Mouse (Mus musculus): Measurements from ENCODE around the gene Palm3.
"Not testable (repeated sequence)": the region's sequence is repeated elsewhere in the genome, so short reads cannot be mapped to it uniquely, and the experiment has no call there.

Palm3 gene

DNA sequence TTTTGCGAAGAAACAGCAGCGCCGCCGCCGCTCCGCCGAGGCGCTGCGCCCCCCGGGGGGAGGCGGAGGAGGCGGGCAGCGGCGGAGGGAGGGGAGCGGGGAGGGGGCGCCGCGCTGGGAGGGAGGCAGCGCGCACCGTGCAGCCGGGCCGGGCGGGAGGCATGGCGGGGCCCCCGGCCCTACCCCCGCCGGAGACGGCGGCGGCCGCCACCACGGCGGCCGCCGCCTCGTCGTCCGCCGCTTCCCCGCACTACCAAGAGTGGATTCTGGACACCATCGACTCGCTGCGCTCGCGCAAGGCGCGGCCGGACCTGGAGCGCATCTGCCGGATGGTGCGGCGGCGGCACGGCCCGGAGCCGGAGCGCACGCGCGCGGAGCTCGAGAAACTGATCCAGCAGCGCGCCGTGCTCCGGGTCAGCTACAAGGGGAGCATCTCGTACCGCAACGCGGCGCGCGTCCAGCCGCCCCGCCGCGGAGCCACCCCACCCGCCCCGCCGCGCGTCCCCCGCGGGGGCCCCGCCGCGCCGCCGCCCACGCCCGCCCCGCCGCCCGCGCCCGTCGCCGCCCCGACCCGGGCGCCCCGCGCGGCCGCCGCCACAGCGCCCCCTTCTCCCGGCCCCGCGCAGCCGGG lies 23.6 kb upstream of the Palm3 start, which contains the start of gene Samd1:
Samd1 (plus strand) TSS at position 162 of the 631 bp plus-strand sequence.
- peak; percentile 66 for DNase-seq (ENCODE audit: low read depth)

DNA sequence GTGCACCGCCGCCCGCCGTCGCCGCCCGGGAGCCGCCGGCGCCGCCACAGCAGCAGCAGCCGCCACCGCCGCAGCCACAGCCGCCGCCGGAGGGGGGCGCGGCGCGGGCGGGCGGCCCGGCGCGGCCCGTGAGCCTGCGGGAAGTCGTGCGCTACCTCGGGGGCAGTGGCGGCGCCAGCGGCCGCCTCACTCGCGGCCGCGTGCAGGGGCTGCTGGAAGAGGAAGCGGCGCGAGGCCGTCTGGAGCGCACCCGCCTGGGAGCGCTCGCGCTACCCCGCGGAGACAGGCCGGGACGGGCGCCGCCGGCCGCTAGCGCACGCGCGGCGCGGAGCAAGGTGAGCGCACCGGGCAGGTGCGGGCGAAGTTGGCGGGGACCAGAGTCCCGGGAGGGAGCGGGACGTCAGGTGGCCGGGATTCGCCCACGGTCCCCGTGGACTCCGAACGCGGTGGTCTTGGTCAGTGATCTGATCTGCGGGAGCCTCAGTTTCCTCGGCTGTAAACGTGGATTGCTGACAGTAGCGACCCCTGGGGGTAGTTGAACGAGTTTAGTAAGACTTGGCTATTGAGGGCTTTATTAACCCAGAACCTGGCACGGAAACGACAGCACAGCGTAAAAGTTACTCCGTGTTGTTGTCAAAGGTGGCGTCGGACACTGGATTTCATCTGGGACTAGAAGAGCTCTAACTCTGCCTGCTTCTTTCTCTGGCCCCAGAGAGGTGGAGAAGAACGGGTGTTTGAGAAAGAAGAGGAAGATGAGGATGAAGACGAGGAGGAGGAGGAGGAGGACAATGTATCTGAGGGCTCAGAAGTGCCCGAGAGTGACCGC lies 22.8 kb upstream of the Palm3 start:
- peak; percentile 87 for DNase-seq (ENCODE audit: low read depth)

DNA sequence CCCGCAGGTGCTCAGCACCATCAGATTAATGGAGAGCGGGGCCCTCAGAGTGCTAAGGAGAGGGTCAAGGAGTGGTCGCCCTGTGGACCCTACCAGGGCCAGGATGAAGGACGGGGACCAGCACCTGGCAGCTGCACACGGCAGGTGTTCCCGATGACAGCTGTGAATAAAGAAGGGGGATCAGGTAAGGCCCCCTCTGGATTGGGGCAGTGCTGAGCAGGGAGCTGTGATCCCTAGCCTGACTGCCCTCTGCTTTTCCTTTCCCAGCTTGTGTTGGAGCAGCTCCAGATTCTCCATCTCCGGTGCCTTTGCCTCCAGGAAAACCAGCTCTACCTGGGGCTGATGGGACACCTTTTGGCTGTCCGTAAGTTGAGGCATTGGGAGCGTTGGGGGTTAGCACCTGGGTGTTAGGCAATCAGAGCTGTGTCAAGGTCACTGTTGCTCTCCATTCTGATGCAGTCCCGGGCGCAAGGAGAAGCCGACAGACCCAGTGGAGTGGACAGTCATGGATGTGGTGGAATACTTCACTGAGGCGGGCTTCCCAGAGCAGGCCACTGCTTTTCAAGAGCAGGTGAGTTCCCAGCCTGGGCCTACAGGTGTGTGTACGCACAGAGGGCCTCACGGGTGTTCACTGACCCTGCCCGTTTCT lies 22.1 kb upstream of the Palm3 start:
- DNase-seq (ENCODE audit: low read depth), result no peak

DNA sequence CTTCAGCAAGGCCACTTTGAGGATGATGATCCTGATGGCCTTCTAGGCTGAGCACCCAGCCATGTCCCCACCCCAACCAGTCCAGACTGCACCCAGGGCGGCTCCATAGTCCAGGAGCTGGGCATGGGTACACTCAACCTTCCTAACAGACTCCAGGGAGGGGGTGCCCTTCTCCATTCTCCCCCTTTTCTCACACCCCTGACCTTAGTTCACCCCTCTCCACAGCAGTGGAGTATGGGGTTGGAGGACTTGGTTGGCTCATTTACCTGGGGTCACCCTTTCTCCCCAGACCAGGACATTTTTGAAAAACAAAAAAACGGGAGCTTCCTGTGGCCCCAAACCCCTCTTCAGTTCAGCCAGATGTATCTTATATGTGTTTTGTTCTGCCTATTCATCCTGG lies 21.4 kb upstream of the Palm3 start:
- DNase-seq (ENCODE audit: low read depth), result no peak

DNA sequence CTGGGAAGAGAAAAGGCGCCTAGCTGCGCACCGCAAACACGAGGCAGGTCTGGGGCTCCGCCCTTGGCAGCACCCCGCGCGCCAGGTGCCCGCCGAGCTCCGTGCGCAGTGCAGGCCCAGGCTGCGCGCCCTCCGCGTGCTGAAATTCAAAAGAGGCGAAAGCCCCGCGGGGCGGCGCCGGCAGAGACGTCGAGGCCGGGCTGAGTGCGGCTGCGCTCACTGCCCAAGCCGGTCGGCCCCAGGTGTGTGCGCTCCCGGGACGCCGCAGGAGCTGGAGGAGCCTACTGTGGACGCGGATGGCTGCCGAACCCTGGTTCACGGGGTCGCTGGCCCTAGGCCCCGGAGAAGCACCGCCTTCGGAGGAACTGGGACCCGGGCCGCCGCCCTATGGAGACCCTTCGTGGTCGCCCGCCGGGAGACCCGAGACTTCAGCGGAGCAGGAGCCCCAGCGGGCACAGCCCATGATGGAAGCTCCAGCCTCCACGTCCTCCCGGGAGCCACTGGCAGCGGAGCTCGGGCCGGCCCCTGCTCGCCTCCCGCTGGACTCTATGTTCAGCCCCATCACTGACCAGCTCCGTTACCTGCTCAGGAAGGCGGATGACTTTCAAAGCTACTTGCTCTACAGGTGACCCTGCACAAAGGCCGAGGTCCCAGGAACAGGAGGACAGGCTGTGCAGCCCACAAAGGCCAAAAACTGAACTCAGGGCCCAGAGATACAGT lies 19.8 kb upstream of the Palm3 start, which contains the start of gene 1700067K01Rik:
1700067K01Rik (plus strand) TSS at position 222 of the 720 bp plus-strand sequence.
- no peak for DNase-seq (ENCODE audit: low read depth)

DNA sequence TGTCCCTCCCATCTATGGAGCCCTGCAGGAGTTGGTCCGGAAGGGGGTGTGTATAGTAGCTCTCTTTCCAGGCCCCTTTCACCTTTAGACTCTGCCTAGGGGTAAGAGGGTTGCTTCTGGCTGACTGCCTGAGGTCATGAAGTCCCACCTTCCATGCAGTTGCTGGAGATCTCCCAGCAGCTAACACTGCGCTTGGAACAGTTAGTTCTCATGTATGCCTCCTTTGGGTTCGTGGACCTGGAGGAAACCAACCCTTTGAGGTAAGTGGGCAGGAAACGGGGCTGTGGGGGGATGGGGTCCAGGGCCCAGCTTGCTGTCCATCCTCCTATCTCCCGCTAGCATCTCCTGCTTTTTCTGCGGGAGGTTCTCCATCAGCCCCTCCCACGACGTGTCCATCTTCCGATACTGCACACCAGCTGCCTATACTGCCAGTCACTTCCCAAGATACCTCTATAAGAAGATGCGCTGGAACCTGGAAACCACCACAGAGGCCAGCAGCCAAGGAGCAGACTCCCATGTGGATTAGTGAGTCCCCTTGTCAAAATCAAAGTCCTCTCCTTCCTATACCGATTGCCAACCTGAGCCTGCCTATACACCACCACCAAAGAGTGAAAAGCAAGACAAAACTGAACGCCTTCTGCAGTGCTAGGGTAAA lies 18.2 kb upstream of the Palm3 start:
- DNase-seq (ENCODE audit: low read depth), result no peak

DNA sequence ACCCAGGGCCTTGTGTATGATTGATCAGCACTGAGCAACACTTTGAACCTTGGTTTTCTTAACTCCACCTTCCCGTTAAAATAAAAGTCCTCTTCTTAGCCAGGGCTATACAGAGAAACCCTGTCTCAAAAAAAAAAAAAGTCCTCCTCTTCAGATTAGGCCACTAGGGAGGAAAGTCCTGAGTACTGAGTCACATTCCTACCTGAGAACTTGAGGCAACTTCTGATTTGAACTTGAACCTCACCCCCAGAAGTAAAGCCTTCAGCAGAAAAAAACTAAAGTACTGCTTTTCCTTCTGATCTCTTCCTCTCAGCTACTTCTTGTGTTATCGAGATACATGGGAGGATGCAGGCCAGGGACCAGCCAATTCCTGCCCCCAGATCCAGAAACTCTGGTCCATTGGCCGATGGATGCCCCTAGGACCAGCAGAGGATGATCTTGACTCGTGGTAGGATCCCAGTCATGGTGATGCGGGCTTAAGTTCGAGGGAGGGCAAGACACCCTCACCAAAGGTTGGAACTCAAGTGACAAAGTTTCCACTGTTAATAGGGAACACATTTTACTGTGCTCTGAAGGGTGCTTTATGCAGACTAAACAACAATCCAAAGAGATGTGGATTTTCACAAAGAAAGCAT lies 17.5 kb upstream of the Palm3 start:
- no peak for DNase-seq (ENCODE audit: low read depth)

DNA sequence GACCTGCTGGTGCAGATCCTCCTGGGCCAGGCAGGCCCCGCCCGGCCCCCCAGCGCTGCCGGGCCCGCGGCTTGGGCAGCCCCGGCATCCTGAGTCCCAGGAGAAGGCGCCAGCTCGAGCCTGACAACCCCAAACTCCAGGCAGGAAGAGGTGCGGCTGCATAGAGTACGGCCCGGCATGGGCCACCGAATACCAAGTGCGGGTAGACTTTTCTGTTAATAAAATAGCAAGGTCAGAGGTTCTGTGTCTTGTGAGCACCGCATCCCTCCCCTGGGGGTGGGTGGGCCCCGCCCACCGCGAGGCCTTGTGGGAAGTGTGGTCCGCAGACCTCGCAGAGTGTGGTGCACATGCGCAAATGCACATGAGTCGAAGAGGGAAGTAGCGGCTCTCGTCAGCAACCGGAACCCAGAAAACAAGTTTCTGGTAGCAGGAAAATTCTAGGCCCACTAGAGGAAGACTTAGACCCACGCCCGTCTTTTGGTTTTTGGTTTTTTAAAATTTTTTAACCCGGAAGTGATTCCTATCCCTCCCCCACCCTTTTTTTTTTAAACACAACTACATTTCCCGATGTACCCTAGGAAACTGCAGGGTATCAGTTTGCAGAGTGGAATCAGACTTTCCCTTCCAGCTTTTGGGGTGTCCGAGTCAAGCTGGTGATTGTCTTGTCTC lies 16.6 kb upstream of the Palm3 start:
- DNase-seq (ENCODE audit: low read depth), result peak; percentile 98

DNA sequence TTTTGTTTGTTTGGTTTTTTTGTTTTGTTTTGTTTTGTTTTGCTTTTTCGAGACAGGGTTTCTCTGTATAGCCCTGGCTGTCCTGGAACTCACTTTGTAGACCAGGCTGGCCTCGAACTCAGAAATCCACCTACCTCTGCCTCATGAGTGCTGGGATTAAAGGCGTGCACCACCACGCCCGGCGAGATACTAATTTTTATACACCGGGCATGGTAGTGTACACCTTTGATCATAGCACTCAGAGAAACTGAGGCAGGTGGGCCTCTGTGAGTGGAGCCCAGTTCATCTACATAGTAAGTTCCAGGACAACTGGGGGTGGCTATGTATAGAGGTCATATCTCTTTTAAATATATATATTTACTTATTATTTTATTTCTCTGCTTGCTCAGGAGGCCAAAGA lies 15.8 kb upstream of the Palm3 start:
- DNase-seq (ENCODE audit: low read depth), result not testable (repeated sequence)

DNA sequence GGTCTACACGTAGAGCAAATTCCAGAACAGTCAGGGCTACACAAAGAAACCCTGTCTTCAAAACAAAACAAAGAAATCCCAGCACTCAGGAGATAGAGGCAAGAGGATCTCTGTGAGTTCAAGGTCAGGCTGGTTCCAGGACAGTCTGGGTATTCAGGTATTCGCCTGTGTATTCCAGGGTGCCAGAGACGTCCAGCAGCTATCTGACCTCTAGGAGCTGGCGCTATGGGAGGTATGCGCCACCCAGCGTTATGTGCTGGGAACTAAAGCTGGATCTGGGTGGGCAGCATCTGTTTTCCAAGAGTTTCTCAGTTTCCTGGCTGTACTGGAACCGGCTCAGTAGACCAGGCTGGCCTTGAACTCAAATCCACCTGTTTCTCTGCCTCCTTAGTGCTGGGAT lies 12.9 kb upstream of the Palm3 start:
- no peak for DNase-seq (ENCODE audit: low read depth)

DNA sequence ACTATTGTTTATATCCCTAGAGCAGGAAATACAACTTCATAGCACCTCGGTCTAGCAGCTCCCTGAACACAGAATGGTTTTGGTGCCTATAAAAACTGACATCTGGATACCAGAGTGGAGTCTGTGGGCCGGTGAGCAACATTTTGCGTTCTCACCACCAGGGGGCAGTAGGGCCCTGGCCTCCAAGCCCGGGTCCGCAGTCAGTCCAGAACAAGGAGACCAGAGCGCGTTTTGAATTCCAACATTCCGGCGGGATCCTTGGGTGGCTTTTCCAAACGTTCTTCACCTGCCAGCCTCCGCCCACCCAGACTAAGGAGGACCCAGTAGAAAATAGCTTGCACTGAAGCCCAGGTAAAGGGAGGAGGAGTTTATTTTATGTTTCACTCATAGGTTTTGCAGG lies 11.4 kb upstream of the Palm3 start:
- DNase-seq (ENCODE audit: low read depth), result peak; percentile 88

DNA sequence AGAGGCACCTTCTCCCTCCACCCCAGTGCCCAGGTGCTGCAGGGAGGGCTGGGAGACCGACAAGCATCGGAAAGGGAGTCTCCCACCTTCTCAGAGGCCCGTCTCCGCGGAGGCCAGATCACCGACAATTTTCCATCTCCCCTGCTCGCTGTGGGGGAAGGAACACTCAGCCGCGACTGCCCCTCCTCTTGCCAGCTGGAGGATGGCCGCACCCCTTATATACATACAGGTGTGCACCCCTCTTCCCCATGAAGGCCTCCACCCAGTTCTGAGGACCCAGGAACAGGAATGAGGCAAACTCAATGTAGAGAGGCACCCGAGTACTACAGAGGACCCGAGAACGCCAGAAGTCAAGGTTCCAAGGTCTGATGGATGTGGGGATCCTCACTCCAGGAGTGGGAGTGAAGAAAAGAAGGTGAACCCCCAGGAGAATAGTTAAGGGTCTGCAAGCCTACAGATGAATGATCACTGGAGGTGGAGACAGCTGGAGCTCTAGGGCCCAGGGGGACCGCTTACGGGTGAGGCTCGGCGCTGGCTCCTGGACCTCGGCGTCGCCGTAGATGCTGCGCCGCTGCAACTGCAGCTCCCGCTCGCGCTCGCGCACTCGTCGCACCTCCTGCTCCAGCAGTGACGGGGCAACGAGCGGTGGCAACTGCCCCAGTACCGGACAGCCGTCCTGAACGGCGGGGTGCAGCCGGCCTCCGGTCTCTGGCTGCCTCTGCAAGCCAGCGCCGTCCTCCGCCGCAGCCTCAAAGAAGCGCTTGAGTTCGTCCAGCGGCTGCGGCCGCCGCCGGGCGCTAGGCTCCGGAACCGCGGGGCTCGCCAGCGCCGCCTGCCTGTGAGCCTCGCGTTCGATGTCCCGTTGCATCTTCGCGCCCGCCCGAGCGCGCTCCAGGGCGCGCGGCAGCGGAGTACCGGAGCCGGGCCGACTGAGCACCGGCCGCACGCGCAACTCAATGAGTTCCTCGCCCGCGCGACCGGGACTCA lies 10.4 kb upstream of the Palm3 start:
- peak; percentile 87 for DNase-seq (ENCODE audit: low read depth)

DNA sequence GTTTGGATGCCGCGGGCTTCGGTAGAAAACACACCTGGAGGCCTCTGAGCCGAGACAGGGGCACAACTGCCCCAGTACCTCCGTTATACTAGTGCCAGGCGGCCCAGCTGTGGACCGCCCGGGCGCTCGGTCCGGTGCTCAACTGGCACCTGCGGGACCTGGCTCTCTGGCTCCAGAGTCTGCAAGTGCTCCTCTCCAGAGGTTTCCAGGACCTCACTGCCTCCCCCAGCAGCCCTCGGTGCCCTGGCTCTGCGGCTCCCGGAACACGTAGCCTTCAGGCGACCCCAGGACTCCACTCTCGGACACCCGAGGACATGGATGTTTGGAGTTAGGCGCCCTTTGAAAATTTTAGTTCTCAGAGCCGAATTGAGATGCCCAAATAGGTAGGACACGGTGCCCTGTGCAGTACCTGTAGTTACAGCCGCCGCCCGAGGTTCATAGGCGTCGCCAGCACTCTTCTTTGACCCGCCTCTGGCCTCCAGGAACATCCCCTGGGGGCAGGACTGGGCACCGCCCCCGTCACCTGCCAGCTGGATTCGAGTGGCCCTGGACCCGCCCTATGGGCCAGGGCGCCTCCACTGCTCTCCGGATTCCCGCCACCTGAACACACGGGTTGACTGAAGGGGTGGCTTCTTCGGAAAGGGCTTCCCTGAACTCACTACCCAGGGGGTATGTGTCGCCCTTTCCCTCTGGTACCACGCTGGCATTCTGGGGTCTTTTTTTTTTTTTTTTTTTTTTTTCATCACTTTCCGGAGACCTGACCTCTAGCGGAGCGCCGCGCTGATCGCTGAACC lies 9.4 kb upstream of the Palm3 start, which contains the start of gene 2210011C24Rik:
2210011C24Rik (minus strand) TSS at position 467 of the 794 bp plus-strand sequence.
- peak; percentile 69 for DNase-seq (ENCODE audit: low read depth)

DNA sequence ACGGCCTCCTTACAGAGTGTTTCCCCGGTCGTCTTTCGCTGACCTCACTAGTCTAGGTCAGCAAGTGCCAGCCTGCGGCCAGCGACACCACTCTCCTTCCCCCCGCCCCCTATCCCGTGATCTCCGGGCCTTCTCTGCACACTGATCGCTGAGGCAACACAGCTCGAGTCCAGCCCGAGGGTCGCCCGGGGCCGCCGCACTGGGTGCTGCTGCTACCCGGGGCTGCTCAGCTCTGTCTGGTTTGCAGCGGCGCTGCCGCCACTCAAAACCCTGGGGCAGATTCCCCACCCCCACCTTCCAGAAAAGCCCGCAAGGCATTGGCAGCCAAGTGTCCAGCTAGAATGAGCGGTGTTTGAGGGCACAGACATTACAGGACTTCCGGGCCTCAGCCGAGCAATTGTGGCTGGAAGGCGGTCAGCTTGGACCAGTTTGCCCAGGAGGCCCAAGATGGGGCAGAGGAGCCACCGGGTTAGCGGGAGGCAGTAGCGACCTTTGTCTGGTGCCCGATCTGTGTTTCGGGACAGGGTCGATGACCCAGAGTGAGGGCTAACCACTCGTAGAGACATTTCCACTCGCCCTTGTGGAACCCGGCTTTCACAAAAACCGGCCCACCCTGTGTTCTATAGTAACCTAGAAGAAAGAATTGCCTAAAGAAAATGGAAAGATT lies 8.6 kb upstream of the Palm3 start:
- DNase-seq (ENCODE audit: low read depth), result no peak

DNA sequence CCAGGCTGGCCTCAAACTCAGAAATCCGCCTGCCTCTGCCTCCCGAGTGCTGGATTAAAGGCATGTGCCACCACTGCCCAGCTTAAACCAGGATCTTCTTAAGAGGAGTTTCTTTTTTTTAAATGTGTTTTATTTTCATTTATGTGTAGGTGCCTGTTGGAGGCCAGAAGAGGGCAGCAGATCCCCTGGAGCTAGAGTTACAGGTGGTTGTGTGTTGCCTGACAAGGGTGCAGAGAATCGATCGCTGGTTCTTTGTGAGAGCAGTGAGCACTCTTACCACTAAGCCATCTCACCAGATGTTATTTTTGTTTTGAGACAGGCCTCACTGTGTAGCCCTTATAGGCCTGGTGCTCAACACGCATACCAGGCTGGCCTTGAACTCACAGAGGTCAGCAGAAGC lies 5.4 kb upstream of the Palm3 start:
- DNase-seq (ENCODE audit: low read depth), result no peak

DNA sequence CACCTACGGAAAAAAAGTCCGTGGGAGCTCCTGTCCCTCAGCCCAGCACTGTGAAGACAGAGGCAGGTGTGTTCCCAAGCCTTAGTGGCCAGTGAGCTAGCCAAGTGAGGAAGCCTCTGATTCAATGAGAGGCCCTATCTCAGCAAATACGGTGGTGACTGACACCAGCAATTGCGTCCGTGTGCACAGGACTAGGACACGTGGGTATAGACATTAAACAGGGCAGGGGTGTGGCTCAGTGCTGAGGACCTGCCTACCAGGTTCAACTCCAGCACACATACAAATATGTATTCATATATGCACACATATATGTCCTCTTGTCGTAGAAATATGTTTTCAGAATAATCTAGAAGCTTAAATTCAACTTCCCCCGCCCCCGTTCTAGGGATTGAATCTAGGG lies 1.5 kb upstream of the Palm3 start:
- DNase-seq (ENCODE audit: low read depth), result no peak

DNA sequence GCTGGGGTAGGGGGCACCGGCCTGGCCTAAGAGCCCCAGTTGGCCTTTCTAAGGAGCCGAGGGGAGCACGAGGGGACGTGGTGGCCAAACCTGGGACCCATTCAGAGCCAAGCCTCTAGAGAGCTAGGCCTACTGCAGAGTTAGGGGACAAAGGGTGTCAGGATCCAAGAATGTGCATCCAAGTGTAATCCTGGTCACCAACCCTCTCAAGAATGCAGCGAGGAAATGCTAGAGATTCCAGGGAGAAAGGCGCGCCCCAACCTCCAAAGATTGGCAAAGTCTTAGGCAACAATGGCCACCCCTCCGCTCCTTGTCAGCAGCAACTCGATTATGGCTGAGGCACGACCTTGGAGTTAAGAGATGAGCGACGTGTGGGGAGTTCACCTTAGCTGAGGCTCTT lies 298 bp downstream of the Palm3 start:
- no peak for DNase-seq (ENCODE audit: low read depth)

DNA sequence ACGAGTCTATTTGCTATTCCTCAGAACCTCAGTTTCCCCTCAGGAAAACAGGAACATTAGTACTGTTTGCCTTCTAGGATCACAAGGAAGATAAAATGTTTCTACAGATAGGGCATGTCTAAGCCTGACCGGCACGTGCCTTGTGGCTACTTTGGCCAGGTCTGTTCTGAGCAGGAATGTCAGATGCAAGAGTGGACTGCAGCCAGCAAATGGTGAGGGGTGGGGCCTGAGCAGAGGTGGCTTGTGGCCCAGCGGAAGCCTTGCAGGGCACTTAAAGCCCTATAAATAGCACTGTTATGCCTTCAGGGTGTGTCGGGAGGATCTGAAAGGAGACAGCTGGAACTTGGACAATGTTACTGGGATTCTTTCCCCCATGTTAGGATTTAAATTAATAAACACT lies 1.8 kb downstream of the Palm3 start:
- DNase-seq (ENCODE audit: low read depth), result no peak
